Mouse (Mus musculus): Measurements from ENCODE around the gene Gm10197. TPM values are rescaled to one million over a fixed set of nuclear protein-coding genes. Genes with fewer than 3 reads are reported as not detected.
"Not testable (repeated sequence)": the region's sequence is repeated elsewhere in the genome, so short reads cannot be mapped to it uniquely, and the experiment has no call there.

Gm10197 gene
- polyA plus RNA-seq, 1 experiment, result not detected

GRCm38 (mm10) chr19:53399213-53399612, 27.6 kb upstream of the Gm10197 start:
- TF ChIP-seq MYOG (IDR thresholded peaks at IDR 0.05; ENCODE audit: control insufficient read depth, extremely low read depth, insufficient read length) (no peak), MAX (IDR thresholded peaks at IDR 0.05) (no peak), CEBPB (IDR thresholded peaks at IDR 0.05; ENCODE audit: low read depth) (no peak), CTCF (IDR thresholded peaks at IDR 0.05; ENCODE audit: control insufficient read depth, insufficient read depth, insufficient read length) (no peak), FOSL1 (IDR thresholded peaks at IDR 0.05; ENCODE audit: insufficient read depth, low read length, poor library complexity, severe bottlenecking) (no peak), MYOD1 (IDR thresholded peaks at IDR 0.05; ENCODE audit: control insufficient read depth, insufficient read length, low read depth) (no peak), USF1 (IDR thresholded peaks at IDR 0.05; ENCODE audit: low read depth) (no peak)
- H3ac ChIP-seq (ENCODE audit: control insufficient read depth, insufficient read length, low read depth), result no peak overlapping the region

DNA sequence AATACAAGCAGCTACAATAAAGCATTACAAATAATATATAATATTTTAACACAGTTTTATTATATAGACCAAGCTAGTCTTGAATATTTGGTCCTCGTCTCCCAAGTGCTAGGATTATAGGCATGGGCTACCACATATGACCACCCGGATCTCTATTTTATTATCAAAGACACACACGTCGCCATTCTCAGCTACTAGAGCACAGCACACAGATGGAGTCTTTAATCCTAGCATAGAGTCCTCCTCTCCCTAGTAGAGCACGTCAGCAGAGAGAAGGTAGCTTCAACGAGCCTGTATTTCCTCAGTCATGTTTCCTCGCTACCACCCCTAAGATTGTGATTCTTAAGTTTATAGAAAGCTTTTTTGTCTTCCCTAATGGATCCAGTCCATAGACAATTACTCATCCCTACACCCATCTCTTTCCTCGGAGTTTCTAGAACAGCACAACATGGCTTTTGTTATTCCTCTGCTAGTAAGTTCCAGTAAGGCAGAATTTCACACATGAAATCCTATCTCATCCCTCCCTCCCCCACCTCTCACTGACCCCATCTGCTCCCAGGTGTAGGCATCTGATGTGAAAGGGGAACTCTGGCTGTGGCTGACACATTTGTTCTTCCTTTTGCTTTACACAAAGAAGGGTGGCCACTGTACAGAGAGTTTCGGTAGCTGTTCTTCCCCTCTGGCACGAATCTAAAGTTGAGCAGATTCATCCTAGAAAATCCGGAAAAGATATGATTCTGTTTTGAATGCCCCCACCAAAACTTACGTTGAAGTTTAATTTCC, 26.1 kb upstream of the Gm10197 start:
- Histone ChIP-seq H3K4me3 (ENCODE audit: insufficient read depth, poor library complexity, severe bottlenecking) (no peak overlapping the region), H3K36me3 (ENCODE audit: control insufficient read depth, insufficient read depth) (no peaks in the 10 kb centered on the region), H3ac (ENCODE audit: control insufficient read depth, insufficient read length, low read depth) (no peak overlapping the region), H3K27me3 (ENCODE audit: control insufficient read depth, insufficient read depth, insufficient read length) (no peaks in the 10 kb centered on the region), H3K79me3 (ENCODE audit: low read depth) (no peaks in the 10 kb centered on the region), H3K79me2 (ENCODE audit: control insufficient read depth, insufficient read depth) (no peaks in the 10 kb centered on the region)
- TF ChIP-seq USF1 (IDR thresholded peaks at IDR 0.05; ENCODE audit: low read depth) (no peak), CTCF (IDR thresholded peaks at IDR 0.05; ENCODE audit: control insufficient read depth, insufficient read depth, insufficient read length) (no peak), MYOG (IDR thresholded peaks at IDR 0.05; ENCODE audit: control insufficient read depth, extremely low read depth, insufficient read length) (no peak)

More at GRCm38 (mm10) chr19:53399213-53399612, 27.6 kb upstream of the Gm10197 start:
- H3K4me3 ChIP-seq (ENCODE audit: insufficient read depth, poor library complexity, severe bottlenecking), result no peak overlapping the region
- H3K36me3 ChIP-seq (ENCODE audit: control insufficient read depth, insufficient read depth), result no peaks in the 10 kb centered on the region
- no peaks in the 10 kb centered on the region for H3K79me3 ChIP-seq (ENCODE audit: low read depth)
- H3K79me2 ChIP-seq (ENCODE audit: control insufficient read depth, insufficient read depth), result no peaks in the 10 kb centered on the region
- no peaks in the 10 kb centered on the region for H3K27me3 ChIP-seq (ENCODE audit: control insufficient read depth, insufficient read depth, insufficient read length)

- H3K79me2 ChIP-seq (ENCODE audit: control insufficient read depth, insufficient read depth), result peaks cover 13% of the 10 kb centered on the region
- not testable (repeated sequence) for H3K4me3 ChIP-seq (ENCODE audit: insufficient read depth, poor library complexity, severe bottlenecking)
Measured at GRCm38 (mm10) chr19:53395805-53396204, 24.2 kb upstream of the Gm10197 start.

DNA sequence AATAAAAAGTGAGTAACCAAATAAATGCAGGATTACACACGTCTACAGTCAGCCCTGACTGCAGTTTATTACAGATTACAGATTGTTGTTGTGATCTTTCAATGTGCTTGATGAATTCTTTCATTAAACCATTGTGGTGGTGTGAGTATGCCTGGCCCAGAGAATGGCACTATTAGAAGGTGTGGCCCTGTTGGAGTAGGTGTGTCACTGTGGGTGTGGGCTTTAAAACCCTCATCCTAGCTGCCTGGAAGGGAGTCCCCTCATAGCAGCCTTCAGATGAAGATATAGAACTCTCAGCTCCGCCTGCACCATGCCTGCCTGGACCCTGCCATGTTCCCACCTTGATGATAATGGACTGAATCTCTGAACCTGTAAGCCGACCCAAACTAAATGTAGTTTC, 23.4 kb upstream of the Gm10197 start:
- H3K79me2 ChIP-seq (ENCODE audit: control insufficient read depth, insufficient read depth), result peaks cover 18% of the 10 kb centered on the region

More at GRCm38 (mm10) chr19:53395805-53396204, 24.2 kb upstream of the Gm10197 start:
- H3K27me3 ChIP-seq (ENCODE audit: control insufficient read depth, insufficient read depth, insufficient read length); H3K79me3 ChIP-seq (ENCODE audit: low read depth); H3K36me3 ChIP-seq (ENCODE audit: control insufficient read depth, insufficient read depth); H3ac ChIP-seq (ENCODE audit: control insufficient read depth, insufficient read length, low read depth): not testable (repeated sequence)

GRCm38 (mm10) chr19:53394552-53394951, 23.0 kb upstream of the Gm10197 start:
- Histone ChIP-seq H3K27me3 (ENCODE audit: control insufficient read depth, insufficient read depth, insufficient read length) (no peaks in the 10 kb centered on the region), H3K79me3 (ENCODE audit: low read depth) (peaks cover 12% of the 10 kb centered on the region), H3ac (ENCODE audit: control insufficient read depth, insufficient read length, low read depth) (no peak overlapping the region), H3K4me3 (ENCODE audit: insufficient read depth, poor library complexity, severe bottlenecking) (no peak overlapping the region), H3K79me2 (ENCODE audit: control insufficient read depth, insufficient read depth) (peaks cover 22% of the 10 kb centered on the region), H3K36me3 (ENCODE audit: control insufficient read depth, insufficient read depth) (no peaks in the 10 kb centered on the region)
- TF ChIP-seq USF1 (IDR thresholded peaks at IDR 0.05; ENCODE audit: low read depth), result no peak
- no peak for TF ChIP-seq MYOG (IDR thresholded peaks at IDR 0.05; ENCODE audit: control insufficient read depth, extremely low read depth, insufficient read length)
- TF ChIP-seq MYOD1 (IDR thresholded peaks at IDR 0.05; ENCODE audit: control insufficient read depth, insufficient read length, low read depth), result no peak
- TF ChIP-seq CTCF (IDR thresholded peaks at IDR 0.05; ENCODE audit: control insufficient read depth, insufficient read depth, insufficient read length), result no peak
- no peak for TF ChIP-seq FOSL1 (IDR thresholded peaks at IDR 0.05; ENCODE audit: insufficient read depth, low read length, poor library complexity, severe bottlenecking)
- no peak for TF ChIP-seq MAX (IDR thresholded peaks at IDR 0.05)
- TF ChIP-seq CEBPB (IDR thresholded peaks at IDR 0.05; ENCODE audit: low read depth), result no peak

More for the DNA sequence above, 23.4 kb upstream of the Gm10197 start:
- not testable (repeated sequence) for H3K36me3 ChIP-seq (ENCODE audit: control insufficient read depth, insufficient read depth); H3K4me3 ChIP-seq (ENCODE audit: insufficient read depth, poor library complexity, severe bottlenecking); H3K27me3 ChIP-seq (ENCODE audit: control insufficient read depth, insufficient read depth, insufficient read length); H3ac ChIP-seq (ENCODE audit: control insufficient read depth, insufficient read length, low read depth); H3K79me3 ChIP-seq (ENCODE audit: low read depth)

GRCm38 (mm10) chr19:53393646-53394045, 22.1 kb upstream of the Gm10197 start:
- H3K4me3 ChIP-seq (ENCODE audit: insufficient read depth, poor library complexity, severe bottlenecking), result no peak overlapping the region
- H3ac ChIP-seq (ENCODE audit: control insufficient read depth, insufficient read length, low read depth), result no peak overlapping the region
- H3K27me3 ChIP-seq (ENCODE audit: control insufficient read depth, insufficient read depth, insufficient read length), result no peaks in the 10 kb centered on the region
- peaks cover 31% of the 10 kb centered on the region for H3K79me2 ChIP-seq (ENCODE audit: control insufficient read depth, insufficient read depth)
- no peak for TF ChIP-seq MYOG (IDR thresholded peaks at IDR 0.05; ENCODE audit: control insufficient read depth, extremely low read depth, insufficient read length)
- TF ChIP-seq FOSL1 (IDR thresholded peaks at IDR 0.05; ENCODE audit: insufficient read depth, low read length, poor library complexity, severe bottlenecking), result no peak
- no peak for TF ChIP-seq MYOD1 (IDR thresholded peaks at IDR 0.05; ENCODE audit: control insufficient read depth, insufficient read length, low read depth)
- no peak for TF ChIP-seq MAX (IDR thresholded peaks at IDR 0.05)
- no peak for TF ChIP-seq CTCF (IDR thresholded peaks at IDR 0.05; ENCODE audit: control insufficient read depth, insufficient read depth, insufficient read length)
- TF ChIP-seq CEBPB (IDR thresholded peaks at IDR 0.05; ENCODE audit: low read depth), result no peak
- no peak for TF ChIP-seq USF1 (IDR thresholded peaks at IDR 0.05; ENCODE audit: low read depth)
- H3K36me3 ChIP-seq (ENCODE audit: control insufficient read depth, insufficient read depth), result peaks cover 7% of the 10 kb centered on the region
- peaks cover 21% of the 10 kb centered on the region for H3K79me3 ChIP-seq (ENCODE audit: low read depth)

All from C2C12 (cell line).